Mouse (Mus musculus) MEL (cell line): Measurements from ENCODE around the gene Gfm1. TPM values are rescaled to one million over a fixed set of nuclear protein-coding genes. Genes with fewer than 3 reads are reported as not detected.

Experiments used
- DNase-seq: peaks from one replicate; pipeline ENCODE4 v3.0.0; 2011; ENCODE audit warnings: low read depth, low spot score
- H3K27ac ChIP-seq: 2 replicates; pipeline ENCODE4 v1.5.1; 2012; ENCODE audit warnings: low read depth, mild to moderate bottlenecking, control low read depth, low read length, moderate library complexity; ENCODE audit not compliant: control insufficient read depth
- H3K27me3 ChIP-seq, 2 experiments: fragments of 150-350 bp in 1 of 2; sonication (generic) in 1 of 2; 2 replicates each; pipeline ENCODE4 v1.6.1; 2012; ENCODE audit warnings: low read length in 2 of 2, mild to moderate bottlenecking in 2 of 2, improper control_type of control experiment in 1 of 2, moderate library complexity in 1 of 2; ENCODE audit not compliant: insufficient read depth in 2 of 2, control insufficient read depth in 1 of 2
- H3K36me3 ChIP-seq, 2 experiments: 2 replicates each; pipeline ENCODE4 v1.6.1; 2012 to 2014; ENCODE audit warnings: low read length in 2 of 2, improper control_type of control experiment in 1 of 2, inconsistent platforms in 1 of 2, mild to moderate bottlenecking in 1 of 2; ENCODE audit not compliant: insufficient read depth in 2 of 2, control insufficient read depth in 1 of 2
- H3K4me1 ChIP-seq, 2 experiments: fragments of 150-350 bp in 1 of 2; sonication (generic) in 1 of 2; 2 replicates each; pipeline ENCODE4 v1.6.1; 2012; ENCODE audit warnings: low read length in 2 of 2, improper control_type of control experiment in 1 of 2, mild to moderate bottlenecking in 1 of 2; ENCODE audit not compliant: insufficient read depth in 2 of 2, control insufficient read depth in 1 of 2
- H3K4me3 ChIP-seq, 2 experiments: fragments of 150-350 bp in 1 of 2; sonication (generic) in 1 of 2; 2 replicates each; pipeline ENCODE4 v1.5.1; 2012; ENCODE audit warnings: low read depth in 2 of 2, low read length in 2 of 2, mild to moderate bottlenecking in 2 of 2, moderate library complexity in 2 of 2, control low read depth in 1 of 2, improper control_type of control experiment in 1 of 2; ENCODE audit not compliant: control insufficient read depth in 1 of 2, insufficient read depth in 1 of 2
- H3K79me2 ChIP-seq: 2 replicates; pipeline ENCODE4 v1.6.1; 2012; ENCODE audit warnings: mild to moderate bottlenecking, low read length, moderate library complexity; ENCODE audit not compliant: control insufficient read depth, poor library complexity, insufficient read depth
- H3K9ac ChIP-seq: 2 replicates; pipeline ENCODE4 v1.6.1; 2012; ENCODE audit warnings: low read depth, mild to moderate bottlenecking, control low read depth, low read length, moderate library complexity; ENCODE audit not compliant: control insufficient read depth, poor library complexity, severe bottlenecking
- H3K9me3 ChIP-seq: fragments of 150-350 bp; sonication (generic); replicated peaks from 2 replicates; pipeline ENCODE4 v1.6.1; 2012; ENCODE audit warnings: mild to moderate bottlenecking, low read length, improper control_type of control experiment, moderate library complexity; ENCODE audit not compliant: insufficient read depth
- BHLHE40 ChIP-seq: IDR thresholded peaks from 2 replicates; pipeline ENCODE4 v1.6.1; 2012; ENCODE audit warnings: low read depth, mild to moderate bottlenecking, inconsistent platforms, low read length, improper control_type of control experiment, borderline replicate concordance
- CTCF ChIP-seq, 3 experiments: IDR thresholded peaks in 2 of 3; conservative IDR thresholded peaks in 1 of 3; 2 replicates each; pipeline ENCODE4 v1.5.1; 2011 to 2012; ENCODE audit warnings: low read length in 3 of 3, low read depth in 2 of 3, mild to moderate bottlenecking in 2 of 3, improper control_type of control experiment in 1 of 3, inconsistent platforms in 1 of 3, mixed read lengths in 1 of 3, moderate library complexity in 1 of 3; ENCODE audit not compliant: control insufficient read depth in 1 of 3, insufficient read depth in 1 of 3, poor library complexity in 1 of 3, severe bottlenecking in 1 of 3
- ELF1 ChIP-seq: IDR thresholded peaks from 2 replicates; pipeline ENCODE4 v1.6.1; 2014; ENCODE audit warnings: low read depth, mild to moderate bottlenecking, inconsistent platforms, low read length, improper control_type of control experiment, moderate library complexity
- ETS1 ChIP-seq: IDR thresholded peaks from 2 replicates; pipeline ENCODE4 v1.6.1; 2012; ENCODE audit warnings: low read depth, mild to moderate bottlenecking, inconsistent platforms, low read length, improper control_type of control experiment, moderate library complexity
- GABPA ChIP-seq: IDR thresholded peaks from 2 replicates; pipeline ENCODE4 v1.6.1; 2012; ENCODE audit warnings: low read depth, mild to moderate bottlenecking, inconsistent platforms, low read length, improper control_type of control experiment, moderate library complexity
- GATA1 ChIP-seq: IDR thresholded peaks from 2 replicates; pipeline ENCODE4 v1.6.1; 2011; ENCODE audit warnings: low read depth, low read length, improper control_type of control experiment
- HCFC1 ChIP-seq: IDR thresholded peaks from 2 replicates; pipeline ENCODE4 v1.6.1; 2012; ENCODE audit warnings: low read depth, mild to moderate bottlenecking, inconsistent platforms, low read length, improper control_type of control experiment, moderate library complexity
- JUND ChIP-seq: IDR thresholded peaks from 2 replicates; pipeline ENCODE4 v1.6.1; 2011; ENCODE audit warnings: low read depth, mild to moderate bottlenecking, improper control_type of control experiment, low read length
- KAT2A ChIP-seq: conservative IDR thresholded peaks from 2 replicates; pipeline ENCODE4 v1.6.1; 2012; ENCODE audit warnings: low read depth, low read length, improper control_type of control experiment, inconsistent platforms
- MAFK ChIP-seq: IDR thresholded peaks from 2 replicates; pipeline ENCODE4 v1.6.1; 2011; ENCODE audit warnings: low read depth, mild to moderate bottlenecking, low read length, improper control_type of control experiment, borderline replicate concordance
- MAX ChIP-seq: IDR thresholded peaks from 2 replicates; pipeline ENCODE4 v1.6.1; 2011; ENCODE audit warnings: low read length, improper control_type of control experiment
- MEF2A ChIP-seq: IDR thresholded peaks from 2 replicates; pipeline ENCODE4 v1.6.1; 2014; ENCODE audit warnings: low read depth, mild to moderate bottlenecking, inconsistent platforms, low read length, improper control_type of control experiment; ENCODE audit not compliant: poor library complexity, insufficient replicate concordance, severe bottlenecking; ENCODE audit errors: extremely low read depth
- MXI1 ChIP-seq: IDR thresholded peaks from 2 replicates; pipeline ENCODE4 v1.6.1; 2011; ENCODE audit warnings: mild to moderate bottlenecking, low read depth, low read length, improper control_type of control experiment
- MYB ChIP-seq: IDR thresholded peaks from 2 replicates; pipeline ENCODE4 v1.6.1; 2011; ENCODE audit warnings: mild to moderate bottlenecking, low read depth, low read length, improper control_type of control experiment
- MYC ChIP-seq: IDR thresholded peaks from 2 replicates; pipeline ENCODE4 v1.6.1; 2011; ENCODE audit warnings: low read depth, mild to moderate bottlenecking, low read length, improper control_type of control experiment, moderate library complexity
- NELFE ChIP-seq: IDR thresholded peaks from 2 replicates; pipeline ENCODE4 v1.6.1; 2011; ENCODE audit warnings: low read depth, low read length, improper control_type of control experiment
- NRF1 ChIP-seq: IDR thresholded peaks from 2 replicates; pipeline ENCODE4 v1.6.1; 2014; ENCODE audit warnings: low read depth, mild to moderate bottlenecking, inconsistent platforms, low read length, improper control_type of control experiment, moderate library complexity; ENCODE audit not compliant: poor library complexity, insufficient read depth, severe bottlenecking
- POLR2A ChIP-seq, 2 experiments: IDR thresholded peaks; 2 replicates each; pipeline ENCODE4 v1.6.1; 2011 to 2012; ENCODE audit warnings: low read length in 2 of 2, mild to moderate bottlenecking in 2 of 2, control low read depth in 1 of 2, improper control_type of control experiment in 1 of 2, low read depth in 1 of 2, moderate library complexity in 1 of 2; ENCODE audit not compliant: control insufficient read depth in 1 of 2, insufficient read depth in 1 of 2, poor library complexity in 1 of 2
- POLR2AphosphoS2 ChIP-seq: IDR thresholded peaks from 2 replicates; pipeline ENCODE4 v1.6.1; 2011; ENCODE audit warnings: low read length, improper control_type of control experiment
- POLR2AphosphoS5 ChIP-seq: IDR thresholded peaks from 2 replicates; pipeline ENCODE4 v1.6.1; 2012; ENCODE audit warnings: low read depth, borderline replicate concordance, mild to moderate bottlenecking, inconsistent platforms, low read length, moderate library complexity, mixed read lengths
- RAD21 ChIP-seq: IDR thresholded peaks from 2 replicates; pipeline ENCODE4 v1.6.1; 2011; ENCODE audit warnings: mild to moderate bottlenecking, low read depth, low read length, improper control_type of control experiment
- RCOR1 ChIP-seq: IDR thresholded peaks from 2 replicates; pipeline ENCODE4 v1.6.1; 2012; ENCODE audit warnings: low read depth, mild to moderate bottlenecking, inconsistent platforms, low read length, improper control_type of control experiment
- SIN3A ChIP-seq: IDR thresholded peaks from 2 replicates; pipeline ENCODE4 v1.6.1; 2012; ENCODE audit warnings: low read length, improper control_type of control experiment, inconsistent platforms
- SMC3 ChIP-seq: IDR thresholded peaks from 2 replicates; pipeline ENCODE4 v1.6.1; 2011; ENCODE audit warnings: low read depth, low read length, improper control_type of control experiment
- TBP ChIP-seq: IDR thresholded peaks from 2 replicates; pipeline ENCODE4 v1.8.0; 2011; ENCODE audit warnings: low read depth, low read length, improper control_type of control experiment
- TCF12 ChIP-seq: IDR thresholded peaks from 2 replicates; pipeline ENCODE4 v1.6.1; 2014; ENCODE audit warnings: low read depth, mild to moderate bottlenecking, inconsistent platforms, low read length, improper control_type of control experiment, moderate library complexity
- USF1 ChIP-seq: IDR thresholded peaks from 2 replicates; pipeline ENCODE4 v1.6.1; 2014; ENCODE audit warnings: low read depth, mild to moderate bottlenecking, inconsistent platforms, low read length, improper control_type of control experiment, moderate library complexity
- USF2 ChIP-seq, 2 experiments: IDR thresholded peaks; 2 replicates each; pipeline ENCODE4 v1.6.1; 2011 to 2012; ENCODE audit warnings: improper control_type of control experiment in 2 of 2, low read length in 2 of 2, borderline replicate concordance in 1 of 2, inconsistent platforms in 1 of 2, low read depth in 1 of 2, mild to moderate bottlenecking in 1 of 2; ENCODE audit not compliant: insufficient read depth in 1 of 2
- ZC3H11A ChIP-seq: IDR thresholded peaks from 2 replicates; pipeline ENCODE4 v1.6.1; 2012; ENCODE audit warnings: low read depth, mild to moderate bottlenecking, inconsistent platforms, low read length, improper control_type of control experiment
- ZMIZ1 ChIP-seq: IDR thresholded peaks from 2 replicates; pipeline ENCODE4 v1.6.1; 2012; ENCODE audit warnings: low read depth, mild to moderate bottlenecking, inconsistent platforms, low read length, improper control_type of control experiment, moderate library complexity
- ZNF384 ChIP-seq: IDR thresholded peaks from 2 replicates; pipeline ENCODE4 v1.6.1; 2012; ENCODE audit warnings: low read depth, mild to moderate bottlenecking, inconsistent platforms, low read length, improper control_type of control experiment
- polyA plus RNA-seq, 2 experiments: library from polyadenylated mRNA; stranded (reverse) in 1 of 2; unstranded in 1 of 2; fragments of >175 nt in 1 of 2; fragments of >200 nt in 1 of 2; gene quantifications; 2 replicates each; pipeline versions ENCODE4 v1.2.1 to v1.2.4; 2012; ENCODE audit warnings: low replicate concordance in 2 of 2, low read depth in 1 of 2; ENCODE audit not compliant: insufficient read length in 2 of 2, insufficient read depth in 1 of 2, missing spikeins in 1 of 2
- total RNA-seq: library from RNA; depleted of rRNA; stranded (reverse); fragments of 300-350 nt; gene quantifications from 2 replicates; pipeline ENCODE4 v1.2.3, GENCODE M21; 2012; rRNA removed

Gene Gfm1
- total RNA-seq, result 95.0 and 97.6 TPM in 2 replicates
- 100 to 1,000 TPM in 1 of 2 experiments, not detected in 1; 146 TPM for polyA plus RNA-seq

GRCm38 (mm10) chr3:67429999-67430380, at the start of gene Gfm1:
TSS of gene Gfm1 (plus strand) at chr3:67430096.
- Histone ChIP-seq H3K9me3 (no peaks in the 10 kb centered on the region), H3K27ac (0 out of 2 replicates have a peak within 1 kb of the TSS, but pooled peaks have one; percentile 37), H3K79me2 (peaks cover 15% of the 10 kb centered on the region), H3K9ac (peak within 1 kb of the TSS; percentile 96), H3K4me1 (peaks cover 0 to 6% of the 10 kb centered on the region in 2 experiments; a peak in 3 of 4 replicates), H3K36me3 (peaks cover 0 to 5% of the 10 kb centered on the region in 2 experiments; a peak in 2 of 4 replicates), H3K4me3 (peak within 1 kb of the TSS; percentile 81 to 84), H3K27me3 (no peaks in the 10 kb centered on the region)
- TF ChIP-seq KAT2A (peak; percentile 72; the same call in 1 of the 2 replicates), CTCF (IDR thresholded peaks at IDR 0.05 in 2 of 3, conservative IDR thresholded peaks at IDR 0.05 in 1 of 3; ENCODE audit: control insufficient read depth in 1 of 3, insufficient read depth in 1 of 3, low read depth in 2 of 3, low read length in 3 of 3, poor library complexity in 1 of 3, severe bottlenecking in 1 of 3) (peak; percentile 55 to 97 (median 87); a peak in 5 of 6 replicates), POLR2AphosphoS5 (no peak), MXI1 (peak; percentile 98), NELFE (peak; percentile 87), RCOR1 (no peak), GABPA (peak; percentile 78; the same call in 1 of the 2 replicates), RAD21 (no peak; the same call in 1 of the 2 replicates), TCF12 (peak; percentile 45), SIN3A (peak; percentile 97), HCFC1 (peak; percentile 93), MYB (no peak), ZC3H11A (no peak), USF1 (peak; percentile 72), ZNF384 (no peak), MAX (no peak; the same call in 1 of the 2 replicates), TBP (no peak), SMC3 (peak; percentile 59), MAFK (no peak), MYC (peak; percentile 75), USF2 (IDR thresholded peaks at IDR 0.05; ENCODE audit: borderline replicate concordance in 1 of 2, insufficient read depth in 1 of 2, low read depth in 1 of 2, low read length in 2 of 2) (no peak), POLR2AphosphoS2 (peak; percentile 80), JUND (peak; percentile 31; the same call in 1 of the 2 replicates), MEF2A (no peak), POLR2A (IDR thresholded peaks at IDR 0.05; ENCODE audit: control insufficient read depth in 1 of 2, insufficient read depth in 1 of 2, low read depth in 1 of 2, low read length in 2 of 2, poor library complexity in 1 of 2) (peak; percentile 87 to 88), ETS1 (peak; percentile 36; the same call in 1 of the 2 replicates), BHLHE40 (no peak), ELF1 (peak; percentile 92), ZMIZ1 (peak; percentile 61), GATA1 (no peak), NRF1 (no peak)
- DNase-seq, result peak; percentile 94
